Mouse (Mus musculus) spleen, postnatal 14 days (tissue): ENCODE data around the gene Zfp511.

Experiments used
- DNase-seq, 2 experiments: peaks; one replicate each; pipeline ENCODE4 v3.0.0; 2021 to 2022; ENCODE audit warnings: low spot score in 2 of 2

Zfp511 gene

GRCm38 (mm10) chr7:140048361-140049114 is 12.3 kb downstream of the Zfp511 start, which contains the start of gene Msx3:
Msx3 (minus strand) TSS chr7:140049089.
- DNase-seq: no peak

- no peak for DNase-seq
Measured at GRCm38 (mm10) chr7:140049115-140049689, 13.0 kb downstream of the Zfp511 start.

DNA sequence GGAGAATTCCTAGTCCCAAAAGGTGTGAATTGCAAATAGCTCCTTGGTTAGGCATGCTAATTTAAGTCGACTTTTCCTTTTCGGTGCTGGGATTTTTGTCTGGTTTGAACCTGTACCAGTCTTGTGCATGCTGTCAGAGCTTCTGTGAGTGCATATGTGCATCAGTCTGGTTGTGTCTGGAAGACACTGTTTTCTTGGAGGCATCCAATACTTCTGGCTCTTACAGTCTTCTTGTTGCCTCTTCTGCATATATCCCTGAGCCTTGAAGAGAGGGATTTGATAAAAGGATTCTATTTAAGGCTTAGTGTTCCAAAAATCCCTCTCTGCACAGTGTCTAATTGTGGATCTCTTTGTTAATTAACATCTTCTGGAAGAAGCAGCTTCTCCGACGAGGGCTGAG is 17.9 kb downstream of the Zfp511 start:
- no peak for DNase-seq

DNA sequence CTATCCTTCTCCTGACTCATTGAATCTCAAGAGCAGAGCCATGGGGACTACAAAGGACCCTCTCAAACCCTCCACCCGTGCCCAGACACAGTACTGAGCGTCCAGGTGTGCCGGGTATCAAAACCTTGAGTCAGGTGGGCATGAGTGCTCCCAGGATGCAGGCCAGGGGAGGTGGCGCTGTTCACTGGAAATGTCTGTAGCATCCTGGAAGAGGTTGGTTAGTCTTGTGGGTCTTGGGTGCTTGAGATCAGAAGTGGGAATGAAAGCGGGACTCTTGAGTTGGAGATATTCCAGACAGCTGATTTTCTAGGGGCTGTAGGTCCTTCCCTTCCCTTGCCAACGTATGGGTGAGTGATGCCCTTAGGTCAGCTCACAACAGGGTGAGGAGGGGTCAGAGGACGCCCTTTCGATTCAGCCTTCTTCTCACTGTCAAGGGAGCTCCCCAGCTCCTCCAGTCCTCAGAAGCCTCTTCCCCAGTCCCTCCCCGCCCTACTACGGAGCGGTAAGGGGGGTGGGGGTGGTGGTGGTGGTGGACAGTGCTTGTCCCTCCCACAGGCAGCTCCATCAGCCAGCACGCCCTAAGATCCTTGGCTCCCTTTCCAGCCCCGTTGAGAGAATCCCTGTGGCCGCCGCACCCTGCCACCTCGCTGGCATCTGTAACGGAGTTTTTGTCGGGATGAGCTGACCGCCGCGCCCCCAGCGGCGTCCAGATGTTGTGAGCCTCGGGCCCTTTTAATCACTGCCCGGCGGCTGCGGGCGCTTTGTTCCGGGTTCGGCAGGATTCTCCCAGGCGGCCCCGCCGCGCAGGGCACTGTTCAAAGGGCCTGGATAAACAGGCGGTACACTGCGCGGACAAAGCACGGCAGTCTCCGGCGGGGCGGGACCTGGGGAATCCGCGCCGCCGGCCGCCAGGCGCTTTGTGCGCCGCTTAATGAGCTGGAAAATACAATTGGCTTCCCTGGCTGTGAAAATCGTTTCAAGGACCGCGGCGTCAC is 21.5 kb downstream of the Zfp511 start:
- DNase-seq: no peak

DNA sequence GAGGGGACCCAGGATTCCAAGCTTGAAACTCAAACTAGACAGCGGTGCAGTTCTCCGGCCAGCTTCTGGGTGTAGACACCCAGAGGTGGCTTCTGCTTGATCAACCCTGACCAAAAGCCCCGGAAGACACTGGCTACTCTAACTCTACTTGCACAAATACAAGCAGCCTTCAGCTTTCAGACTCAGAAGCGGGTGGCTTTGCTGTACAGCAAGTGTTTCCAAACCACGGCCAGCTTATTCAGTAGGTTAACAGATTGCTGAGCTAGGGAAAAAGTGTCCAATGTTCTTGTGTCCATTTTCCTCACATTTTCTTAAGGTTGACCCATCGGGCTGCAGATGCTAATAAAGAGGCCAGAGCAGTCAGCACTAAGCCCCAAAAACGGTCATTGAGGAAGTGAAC is 22.3 kb downstream of the Zfp511 start:
- DNase-seq: no peak

DNA sequence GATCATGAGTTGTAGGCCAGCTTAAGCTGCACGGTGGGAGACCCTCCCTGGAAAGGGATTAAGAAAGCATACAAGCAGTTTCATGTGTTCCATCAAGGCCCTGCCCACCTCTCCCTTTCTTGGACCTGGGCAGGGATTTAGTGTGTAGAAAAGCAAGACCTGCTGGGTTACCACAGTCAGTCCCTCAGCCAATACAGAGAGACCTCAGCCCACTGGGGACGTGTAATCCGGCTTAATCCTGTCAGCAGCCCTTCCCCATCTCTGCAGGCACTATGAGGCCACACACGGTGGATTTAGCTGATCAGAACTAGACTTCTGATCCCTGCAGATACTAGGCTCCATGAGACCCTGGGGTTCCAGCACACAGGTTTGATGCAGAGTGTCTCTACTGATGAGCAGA is 23.4 kb downstream of the Zfp511 start:
- no peak for DNase-seq

DNA sequence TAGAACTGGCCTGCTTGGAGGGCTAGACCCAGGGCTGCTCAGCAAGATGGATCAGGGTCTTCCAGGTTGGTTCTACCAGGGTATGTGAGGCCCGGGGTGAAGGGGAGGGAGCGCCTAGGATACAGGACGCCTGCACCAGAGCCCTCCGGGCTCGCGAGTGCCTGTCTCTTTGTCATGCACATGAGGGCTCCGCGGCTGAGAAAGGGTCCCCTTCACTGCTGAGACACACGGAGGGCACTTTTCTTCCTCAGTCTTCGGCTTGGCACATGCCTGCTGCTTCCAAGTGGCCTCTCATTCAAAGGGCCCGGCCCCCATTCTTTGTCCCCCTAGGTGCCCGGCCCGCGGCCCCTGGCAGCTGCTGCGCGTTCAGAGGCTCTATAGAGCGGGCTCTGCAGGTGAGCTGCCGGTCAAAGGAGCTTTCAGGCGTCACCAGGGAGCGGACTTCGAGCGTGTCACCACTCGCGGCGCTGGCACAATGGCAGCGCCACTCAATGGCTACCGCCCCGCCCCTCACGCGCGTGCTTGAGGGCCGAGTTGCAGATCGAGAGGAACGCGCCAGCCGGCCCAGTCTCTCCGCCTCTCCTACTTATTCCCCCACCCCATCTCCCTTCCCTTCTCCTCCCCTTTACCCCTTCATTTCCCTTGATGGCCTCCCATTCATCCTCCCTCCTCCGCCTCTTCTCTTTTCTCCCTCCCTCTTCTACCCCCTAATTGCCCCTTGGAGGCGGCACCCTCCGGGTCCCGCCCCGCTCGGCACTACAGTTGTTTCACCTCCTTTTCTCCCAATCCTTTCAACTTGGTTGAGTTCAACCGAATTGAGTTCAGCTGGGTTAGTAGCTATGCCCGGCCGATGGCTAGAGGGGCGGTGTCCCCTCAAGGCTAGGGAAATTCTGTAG is 25.0 kb downstream of the Zfp511 start:
- no peak for DNase-seq

- DNase-seq: no peak
Measured at GRCm38 (mm10) chr7:140061832-140062130, 25.6 kb downstream of the Zfp511 start.

DNA sequence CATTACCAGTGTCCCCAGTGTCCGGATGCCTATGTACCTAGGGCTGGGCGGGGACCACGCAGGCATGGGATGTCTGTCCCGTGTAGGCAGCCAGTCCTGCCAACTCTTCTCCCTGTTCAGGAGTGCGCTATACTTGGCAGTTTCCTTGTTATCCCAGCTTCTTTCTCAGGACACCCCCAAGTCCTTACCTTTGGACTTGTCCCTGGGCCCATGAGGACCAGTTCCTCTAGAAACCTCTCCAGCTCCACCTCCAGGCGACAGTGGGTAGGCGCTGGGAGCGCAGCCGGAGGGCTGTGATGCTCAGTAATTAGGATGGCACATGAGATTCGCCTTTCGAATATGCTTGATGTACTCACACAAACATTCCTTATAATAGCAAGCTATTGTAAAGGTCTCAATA is 26.1 kb downstream of the Zfp511 start:
- DNase-seq: no peak

GRCm38 (mm10) chr7:140063092-140063491 is 26.9 kb downstream of the Zfp511 start:
- DNase-seq: peak in 1 of 2 experiments; percentile 48

DNA sequence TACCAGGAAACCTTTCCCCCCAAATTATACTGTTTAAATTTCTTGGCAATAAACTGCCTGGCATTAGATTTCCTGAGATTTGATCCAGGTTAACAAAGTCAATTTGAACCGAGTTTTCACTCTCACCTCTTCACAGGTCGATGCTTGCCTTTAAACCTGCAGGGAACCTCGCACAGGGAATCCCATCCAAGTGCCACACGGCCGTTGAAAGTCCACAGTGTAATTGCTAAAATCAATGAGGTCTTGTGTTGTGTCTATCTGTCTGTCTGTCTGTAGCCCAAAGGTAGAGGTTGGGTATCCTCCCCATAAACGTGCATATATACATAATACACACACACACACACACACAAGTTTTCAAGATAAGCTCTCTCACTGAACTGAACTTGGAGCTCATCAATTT is 31.2 kb downstream of the Zfp511 start:
- DNase-seq: no peak

DNA sequence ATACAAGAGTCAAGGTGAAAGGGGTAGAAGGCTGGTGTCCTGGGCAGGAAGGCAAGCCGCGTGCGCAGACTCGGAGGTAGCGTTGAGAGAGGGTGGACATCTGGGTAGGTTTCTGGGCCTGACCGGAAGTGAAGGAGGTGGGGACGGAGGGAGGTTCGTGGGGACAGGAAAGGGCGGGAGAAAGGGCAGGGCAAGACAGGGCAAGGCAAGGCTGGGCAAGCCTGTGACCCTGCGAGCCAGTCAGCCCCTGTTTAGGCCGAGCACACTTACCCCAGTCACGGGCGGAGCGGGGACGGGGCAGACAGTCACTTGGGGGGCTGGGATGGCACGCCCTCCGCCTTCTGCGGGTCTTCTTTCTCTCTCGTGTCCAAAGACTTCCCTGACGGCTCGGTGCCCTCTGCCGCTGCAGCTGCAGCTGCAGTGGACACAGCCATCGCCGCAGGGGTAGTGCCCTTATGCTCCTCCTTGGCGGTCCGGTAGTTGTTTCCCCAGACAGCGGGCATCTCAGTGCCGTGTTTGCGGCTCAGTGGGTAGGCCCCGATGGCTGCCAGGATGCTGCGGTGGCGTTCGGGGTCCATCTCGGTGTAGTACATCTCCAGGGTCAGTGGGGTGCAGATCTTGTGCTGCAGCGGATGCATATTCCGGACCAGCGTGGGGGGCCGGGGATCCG is 34.0 kb downstream of the Zfp511 start:
- DNase-seq: no peak

DNA sequence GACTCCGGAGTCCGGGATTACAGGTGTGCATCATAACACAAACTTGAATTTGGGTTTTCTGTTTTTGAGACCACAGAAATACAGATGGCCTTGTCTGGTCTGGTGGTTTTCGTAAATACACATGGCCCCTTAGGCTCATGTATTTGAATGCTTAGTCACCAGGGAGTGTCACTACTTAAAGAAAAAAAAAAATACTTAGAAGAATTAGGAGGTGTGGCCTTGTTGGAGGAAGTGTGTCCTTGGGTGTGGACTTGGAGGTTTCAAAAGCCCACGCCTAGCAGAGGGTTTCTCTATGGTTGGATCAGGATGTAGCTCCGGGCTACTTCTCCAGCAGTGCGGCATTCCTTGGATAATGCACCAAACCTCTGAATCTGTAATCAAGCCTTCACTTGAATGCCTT is 41.5 kb downstream of the Zfp511 start:
- no peak for DNase-seq

DNA sequence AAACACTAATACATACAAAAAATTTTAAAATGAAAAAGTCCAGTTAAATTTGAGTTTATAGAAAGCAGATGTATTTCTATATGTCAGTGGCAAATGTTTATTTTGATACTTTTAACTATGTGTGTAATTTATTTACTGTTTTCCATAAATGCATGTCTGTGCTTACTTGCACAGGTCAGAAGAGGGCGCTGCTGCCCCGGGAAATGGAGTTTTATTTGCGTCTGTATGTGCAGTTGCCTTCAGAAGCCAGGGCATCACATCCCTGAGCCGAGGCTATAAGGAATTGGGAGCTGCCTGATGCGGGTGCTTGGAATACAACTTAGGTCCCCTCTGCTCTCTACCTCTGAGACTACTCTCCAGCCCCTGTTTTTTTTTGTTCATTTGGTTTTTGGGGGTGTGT is 42.5 kb downstream of the Zfp511 start:
- peak in 1 of 2 experiments; percentile 36 for DNase-seq

- no peak for DNase-seq
Measured at GRCm38 (mm10) chr7:140080503-140081156, 44.4 kb downstream of the Zfp511 start.

DNA sequence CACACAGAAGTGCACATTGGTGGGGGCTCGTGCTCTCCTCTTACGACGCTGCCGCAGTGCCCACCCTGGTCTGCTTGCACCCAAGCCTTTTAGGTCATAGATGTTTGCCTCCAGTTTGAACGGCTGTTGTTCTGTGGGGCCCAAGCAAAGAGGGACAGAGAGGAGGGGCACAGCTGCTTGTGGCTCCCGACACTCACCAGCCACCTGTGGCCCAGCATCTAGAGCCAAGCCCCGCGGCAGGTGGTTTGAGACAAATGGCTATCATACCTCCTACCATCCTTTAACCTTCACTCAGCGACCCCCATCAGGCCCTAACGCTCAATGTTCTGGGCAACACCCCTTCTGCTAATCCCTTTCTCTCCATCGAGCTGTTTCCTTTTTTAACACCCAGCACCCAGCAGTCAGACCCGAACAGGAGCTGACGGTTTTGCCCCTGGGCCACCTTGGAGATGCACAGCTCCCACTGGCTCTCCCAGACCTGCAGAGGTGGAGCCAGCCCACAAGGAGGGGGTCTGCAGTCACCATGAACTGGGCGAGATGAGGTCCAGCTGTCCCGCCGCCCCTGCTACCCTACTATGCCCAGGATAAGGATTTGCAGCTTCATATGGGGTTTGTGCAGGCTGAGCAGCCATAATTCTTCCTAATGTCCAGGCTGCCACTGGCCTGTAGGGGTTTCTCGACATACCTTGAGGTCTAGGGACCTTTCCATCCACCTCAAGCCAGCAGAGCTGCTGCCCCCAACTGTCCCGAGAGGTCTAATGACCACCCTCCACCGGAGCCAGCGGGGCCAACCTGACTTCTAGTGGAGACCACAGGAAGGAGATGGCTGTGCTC is 45.4 kb downstream of the Zfp511 start:
- no peak for DNase-seq

DNA sequence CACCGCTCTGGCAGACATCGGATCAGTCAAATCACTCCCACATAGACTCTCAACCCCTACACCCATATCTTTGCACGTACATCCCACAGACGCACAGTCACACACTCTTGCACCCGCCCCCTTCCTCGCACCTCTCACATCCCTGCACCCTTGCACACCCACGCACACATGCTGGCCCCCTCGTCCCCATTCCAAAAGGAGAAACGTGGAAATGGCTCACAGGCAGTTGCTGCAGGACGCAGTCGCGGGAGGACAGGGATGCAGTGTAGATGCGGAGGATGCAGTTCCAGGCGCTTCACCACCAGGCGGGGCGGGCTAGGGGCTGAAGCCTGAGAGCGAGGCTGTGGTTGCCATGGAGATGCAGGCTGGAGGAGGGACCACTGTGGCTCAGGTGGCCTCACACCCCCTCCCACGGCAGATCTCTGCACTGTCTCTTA is 46.1 kb downstream of the Zfp511 start, which contains the start of gene Caly:
Caly (minus strand) TSS at position 307 of the 437 bp plus-strand sequence.
- no peak for DNase-seq
